Mouse (Mus musculus) brown adipose tissue, adult 24 weeks (tissue): ENCODE measurements around the gene Hs3st6. TPM values are rescaled to one million over a fixed set of nuclear protein-coding genes. Genes with fewer than 3 reads are reported as not detected.
A peak's percentile ranks its signal among the peaks of the same experiment; 100 is the strongest.

Experiments
- H3K27ac ChIP-seq: fragments of 200-500 bp; replicated peaks from 2 replicates; pipeline ENCODE4 v1.5.1; 2012; ENCODE audit warnings: low read depth, mild to moderate bottlenecking, low read length
- H3K4me1 ChIP-seq: fragments of 200-500 bp; 2 replicates; pipeline ENCODE4 v1.6.1; 2012; ENCODE audit warnings: low read length, mixed read lengths; ENCODE audit not compliant: control insufficient read depth, insufficient read depth, insufficient read length
- H3K4me3 ChIP-seq: fragments of 200-500 bp; 2 replicates; pipeline ENCODE4 v1.5.1; 2012; ENCODE audit warnings: low read depth, mild to moderate bottlenecking, low read length, moderate library complexity; ENCODE audit not compliant: insufficient read depth
- polyA plus RNA-seq: library from polyadenylated mRNA; stranded (reverse); fragments of >200 nt; gene quantifications from 2 replicates; pipeline ENCODE4 v1.2.4, GENCODE M21; 2012; ENCODE audit not compliant: missing spikeins, insufficient read depth, insufficient read length

Gene Hs3st6
- polyA plus RNA-seq, 1 experiment, result not detected

DNA sequence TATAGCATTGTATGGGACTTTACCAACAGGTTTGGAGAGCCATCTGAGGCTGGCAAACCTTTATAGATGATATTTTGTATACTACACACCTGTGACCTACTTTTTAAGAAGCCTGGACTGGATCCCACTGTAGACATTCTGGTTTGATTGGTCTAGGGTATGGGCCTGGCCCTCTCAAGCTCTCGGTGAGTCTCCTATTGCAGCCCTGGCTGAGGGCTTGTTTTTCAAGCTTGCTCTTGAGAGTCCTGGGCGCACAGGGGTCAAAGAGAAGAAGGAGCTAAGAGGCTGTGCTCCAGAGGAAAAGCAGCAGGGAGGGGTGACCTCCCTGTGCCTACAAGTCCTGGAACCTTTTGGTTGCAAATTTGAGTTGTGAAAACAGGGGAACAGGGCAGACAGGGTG, 24.3 kb downstream of the Hs3st6 start:
- no peak overlapping the region for H3K4me3 ChIP-seq
- no peaks in the 10 kb centered on the region for H3K4me1 ChIP-seq
- no peak overlapping the region for H3K27ac ChIP-seq

DNA sequence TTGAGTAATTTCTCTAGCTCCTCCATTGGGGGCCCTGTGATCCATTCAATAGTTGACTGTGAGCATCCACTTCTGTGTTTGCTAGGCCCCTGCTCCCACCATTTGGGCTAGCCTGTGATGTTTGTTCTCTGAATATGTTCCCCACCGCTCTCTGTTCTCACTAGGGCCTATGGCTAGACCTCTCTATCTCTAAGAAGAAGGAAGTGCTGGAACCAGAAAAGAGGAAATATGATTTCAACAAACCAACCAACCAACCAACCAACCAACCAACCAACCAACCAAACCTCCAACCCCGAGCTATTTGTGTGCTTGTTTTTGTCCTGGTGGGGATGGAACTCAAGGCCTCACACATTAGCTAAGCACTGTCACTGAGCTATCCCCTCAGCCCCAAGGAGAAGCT, 28.0 kb downstream of the Hs3st6 start:
- Histone ChIP-seq H3K4me1 (no peaks in the 10 kb centered on the region), H3K4me3 (no peak overlapping the region), H3K27ac (no peak overlapping the region)

DNA sequence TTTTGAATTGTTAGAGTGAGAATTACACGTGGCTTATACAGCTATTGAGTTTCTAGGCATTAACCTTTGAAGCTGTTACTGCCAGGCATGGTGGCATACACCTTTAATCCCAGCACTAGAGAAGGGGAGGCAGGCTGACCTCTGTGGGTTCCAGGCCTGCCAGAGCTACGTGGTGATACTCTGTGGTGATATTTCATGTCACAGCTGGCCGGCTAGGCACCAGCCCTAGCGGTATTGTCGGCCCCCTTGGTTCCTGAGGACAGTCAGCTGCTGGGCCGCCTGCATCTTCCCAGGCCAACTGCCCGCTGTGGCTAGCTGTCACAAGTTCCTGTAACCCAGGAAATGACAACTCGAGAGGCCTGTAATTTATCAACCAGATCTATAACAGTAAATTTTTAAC, 39.4 kb downstream of the Hs3st6 start:
- no peaks in the 10 kb centered on the region for H3K4me1 ChIP-seq
- H3K27ac ChIP-seq, result no peak overlapping the region
- H3K4me3 ChIP-seq, result no peak overlapping the region

DNA sequence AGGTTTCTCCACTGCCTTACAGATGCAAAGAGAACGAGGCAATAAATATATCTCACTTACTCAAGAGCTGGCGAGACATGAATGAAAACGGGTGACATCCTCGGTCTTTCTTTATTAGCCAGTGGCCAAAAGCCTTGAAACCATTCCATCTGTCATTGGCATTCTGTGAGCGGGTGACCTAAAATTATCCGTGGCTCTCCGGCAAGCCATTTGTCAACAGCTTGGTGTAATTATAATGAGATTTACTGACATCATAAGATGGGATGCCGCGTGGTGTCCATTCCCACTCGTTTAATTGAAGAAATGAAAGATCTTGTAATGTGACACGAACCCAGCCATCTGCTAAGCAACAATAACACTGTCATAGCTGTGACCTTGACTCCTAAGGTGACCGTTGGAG, 42.0 kb downstream of the Hs3st6 start:
- no peak overlapping the region for H3K4me3 ChIP-seq
- H3K27ac ChIP-seq, result no peak overlapping the region
- H3K4me1 ChIP-seq, result no peaks in the 10 kb centered on the region

DNA sequence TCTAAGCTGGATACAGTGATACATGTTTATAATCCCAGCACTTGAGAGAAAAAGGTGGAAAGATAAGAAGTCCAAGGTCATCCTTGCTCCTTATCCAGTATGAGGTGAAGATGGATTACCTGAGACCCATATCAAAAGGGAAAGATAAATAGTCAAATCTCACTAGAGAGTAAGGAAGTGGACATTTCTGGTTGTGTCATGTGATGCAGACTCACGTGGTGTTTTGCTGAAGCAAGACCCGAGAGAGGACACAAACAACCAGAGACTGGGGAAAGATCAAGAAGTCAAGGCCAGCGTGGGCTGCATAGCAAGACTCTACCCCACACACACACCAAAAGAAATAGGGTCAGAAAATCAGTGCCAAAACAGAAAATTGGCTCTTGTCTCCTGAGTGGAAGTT, 44.2 kb downstream of the Hs3st6 start:
- no peak overlapping the region for H3K27ac ChIP-seq

DNA sequence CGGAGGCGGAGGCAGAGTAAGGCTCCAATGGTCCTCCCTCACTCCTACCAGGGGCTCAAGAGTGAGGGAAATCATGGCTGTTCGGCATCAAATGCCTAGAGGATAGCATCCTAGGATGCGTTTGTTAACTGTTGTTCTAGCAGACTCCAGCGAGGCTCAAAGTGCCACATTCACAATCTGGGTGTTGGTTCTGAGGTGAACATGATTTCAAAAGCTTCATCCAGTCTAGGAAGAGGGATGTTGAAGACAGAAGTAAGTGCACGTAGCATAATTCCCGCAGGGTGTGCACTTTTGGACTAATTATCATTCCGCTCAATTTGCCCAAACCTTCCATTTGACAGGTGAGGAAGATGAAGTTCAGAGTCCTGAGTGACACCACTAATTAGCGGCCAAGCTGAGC, 45.4 kb downstream of the Hs3st6 start:
- no peak overlapping the region for H3K27ac ChIP-seq
- no peaks in the 10 kb centered on the region for H3K4me1 ChIP-seq
- no peak overlapping the region for H3K4me3 ChIP-seq

More for the DNA sequence above, 44.2 kb downstream of the Hs3st6 start:
- no peak overlapping the region for H3K4me3 ChIP-seq
- H3K4me1 ChIP-seq, result no peaks in the 10 kb centered on the region

DNA sequence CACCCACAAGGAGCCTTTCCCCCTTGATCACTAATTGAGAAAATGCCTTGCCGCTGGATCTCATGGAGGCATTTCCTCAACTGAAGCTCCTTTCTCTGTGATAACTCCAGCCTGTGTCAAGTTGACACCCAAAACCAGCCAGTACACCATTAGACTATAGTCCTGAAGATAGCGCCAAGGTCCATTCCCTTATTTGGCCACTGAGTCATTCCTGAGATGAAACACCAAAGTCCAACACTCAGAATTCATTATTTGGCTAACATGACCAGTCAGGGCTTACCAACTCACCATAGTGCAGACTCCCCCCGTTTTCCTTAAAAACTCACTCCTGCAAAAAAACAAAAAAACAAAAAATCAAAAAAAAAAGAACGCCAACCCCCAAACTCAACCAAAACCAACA, 46.7 kb downstream of the Hs3st6 start:
- Histone ChIP-seq H3K4me1 (no peaks in the 10 kb centered on the region), H3K4me3 (no peak overlapping the region), H3K27ac (no peak overlapping the region)

DNA sequence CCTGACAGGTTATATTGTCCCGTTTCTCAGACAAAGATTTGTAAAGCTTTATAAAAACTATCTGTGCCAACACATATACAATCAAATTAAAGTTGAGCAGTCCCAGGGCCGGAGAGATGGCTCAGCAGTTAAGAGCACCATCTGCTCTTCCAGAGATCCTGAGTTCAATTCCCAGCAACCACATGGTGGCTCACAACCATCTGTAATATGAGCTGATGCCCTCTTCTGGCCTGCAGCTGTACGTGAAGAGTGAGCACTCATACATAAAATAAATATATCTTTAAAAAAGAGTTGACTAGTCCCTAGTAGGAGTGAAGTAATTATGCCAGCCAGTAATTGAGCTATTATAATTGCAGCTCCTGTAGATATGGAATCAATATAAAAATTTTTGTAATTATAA, 47.7 kb downstream of the Hs3st6 start:
- Histone ChIP-seq H3K4me3 (no peak overlapping the region), H3K4me1 (no peaks in the 10 kb centered on the region), H3K27ac (no peak overlapping the region)

DNA sequence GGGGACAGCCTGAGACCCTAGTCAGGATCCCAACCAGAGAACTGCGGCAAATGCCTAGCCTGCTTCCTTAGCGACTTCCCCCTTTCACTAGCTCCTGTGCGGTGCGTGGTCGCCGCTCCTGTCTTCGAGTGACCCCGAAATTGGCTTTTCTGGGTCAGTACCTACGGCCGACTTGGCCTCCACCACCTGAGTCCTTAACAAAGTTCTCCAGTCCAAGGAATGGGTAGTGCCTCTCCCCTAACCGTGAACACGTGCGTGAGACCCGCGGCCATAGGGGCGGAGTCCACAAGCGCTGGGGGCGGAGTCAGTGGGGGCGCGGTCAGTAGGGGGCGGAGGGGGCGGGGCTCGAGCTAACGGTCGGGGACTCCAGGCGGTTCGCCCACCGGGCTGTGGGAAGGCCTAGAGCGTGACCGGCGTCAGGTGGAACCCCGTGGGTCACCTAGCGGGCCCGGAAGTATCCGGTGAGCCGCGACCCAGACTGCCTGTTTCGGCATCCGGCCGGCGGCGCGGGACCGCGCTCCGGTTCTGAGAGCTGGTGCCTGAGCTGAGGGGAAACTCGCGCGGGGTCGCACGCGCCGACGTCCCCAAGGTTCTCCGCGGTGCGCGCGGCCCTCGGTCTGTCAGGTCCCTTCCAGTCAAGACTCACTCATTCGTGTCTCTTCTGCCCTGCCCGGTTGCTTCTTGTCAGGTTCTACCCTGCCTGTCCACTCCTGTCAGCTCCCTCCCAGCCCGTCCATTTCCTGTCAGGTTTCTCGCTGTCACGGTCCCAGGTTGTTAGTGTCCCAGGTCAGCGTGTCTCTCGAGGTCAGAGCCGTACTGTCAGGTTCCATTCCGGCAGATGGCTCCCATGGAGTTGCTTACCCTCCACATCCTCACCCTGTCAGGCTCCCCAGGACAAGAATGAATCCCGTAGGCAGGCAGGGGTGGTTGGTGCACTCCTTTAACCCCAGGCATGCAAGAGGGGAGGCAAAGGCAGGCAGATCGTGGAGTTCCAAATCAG, 51.5 kb downstream of the Hs3st6 start, which contains the start of gene Meiob:
Gene Meiob, plus strand, starts transcription at position 338 of the 1,000 bp plus-strand sequence.
- H3K27ac ChIP-seq, result no peak within 1 kb of the TSS
- no peaks in the 10 kb centered on the region for H3K4me1 ChIP-seq
- H3K4me3 ChIP-seq, result peak within 1 kb of the TSS; percentile 81

Other genes starting within 250 kb of the Hs3st6 start
- gene Traf7, start 225.1 kb upstream of the Hs3st6 start, polyA plus RNA-seq, result 32.1 and 42.0 TPM in 2 replicates
- gene Rab26, start 218.8 kb upstream of the Hs3st6 start, polyA plus RNA-seq, result not detected in 2 replicates
- gene Pkd1, start 203.2 kb upstream of the Hs3st6 start, polyA plus RNA-seq, result 8.2 and 10.1 TPM in 2 replicates
- 67.6 and 69.2 TPM in 2 replicates for gene Tsc2, start 120.4 kb upstream of the Hs3st6 start, polyA plus RNA-seq
- gene Nthl1, start 120.3 kb upstream of the Hs3st6 start, polyA plus RNA-seq, result 3.4 and 7.7 TPM in 2 replicates
- gene Slc9a3r2, start 102.7 kb upstream of the Hs3st6 start, polyA plus RNA-seq, result 20.1 and 32.2 TPM in 2 replicates
- gene Npw, start 94.5 kb upstream of the Hs3st6 start, polyA plus RNA-seq, result not detected in 2 replicates
- 9.2 and 10.0 TPM in 2 replicates for gene Zfp598, start 83.3 kb upstream of the Hs3st6 start, polyA plus RNA-seq
- not detected in 2 replicates for gene Syngr3, start 63.0 kb upstream of the Hs3st6 start, polyA plus RNA-seq
- 32.8 and 36.9 TPM in 2 replicates for gene Gfer, start 56.8 kb upstream of the Hs3st6 start, polyA plus RNA-seq
- gene Noxo1, start 56.8 kb upstream of the Hs3st6 start, polyA plus RNA-seq, result 1.1 TPM in 1 of 2 replicates, not detected in the other
- gene Tbl3, start 45.3 kb upstream of the Hs3st6 start, polyA plus RNA-seq, result 19.9 TPM in 2 replicates
- gene Rnf151, start 34.9 kb upstream of the Hs3st6 start, polyA plus RNA-seq, result not detected in 2 replicates
- 608 and 619 TPM in 2 replicates for gene Rps2, start 34.9 kb upstream of the Hs3st6 start, polyA plus RNA-seq
- 1,098 and 1,103 TPM in 2 replicates for gene Ndufb10, start 28.5 kb upstream of the Hs3st6 start, polyA plus RNA-seq
- 4.8 and 10.7 TPM in 2 replicates for gene Rpl3l, start 25.2 kb upstream of the Hs3st6 start, polyA plus RNA-seq
- 109 and 114 TPM in 2 replicates for gene Msrb1, start 16.3 kb upstream of the Hs3st6 start, polyA plus RNA-seq
- gene Meiob, start 51.3 kb downstream of the Hs3st6 start, polyA plus RNA-seq, result 1.4 and 1.9 TPM in 2 replicates
- gene Hagh, start 87.2 kb downstream of the Hs3st6 start, polyA plus RNA-seq, result 174 and 180 TPM in 2 replicates
- 73.7 and 89.2 TPM in 2 replicates for gene Fahd1, start 97.4 kb downstream of the Hs3st6 start, polyA plus RNA-seq
- gene Igfals, start 113.0 kb downstream of the Hs3st6 start, polyA plus RNA-seq, result 2.0 and 2.4 TPM in 2 replicates
- 28.7 and 40.4 TPM in 2 replicates for gene Nubp2, start 133.4 kb downstream of the Hs3st6 start, polyA plus RNA-seq
- gene Spsb3, start 133.7 kb downstream of the Hs3st6 start, polyA plus RNA-seq, result 25.6 and 29.9 TPM in 2 replicates
- gene Eme2, start 142.1 kb downstream of the Hs3st6 start, polyA plus RNA-seq, result 5.9 and 6.6 TPM in 2 replicates
- gene Mrps34, start 142.1 kb downstream of the Hs3st6 start, polyA plus RNA-seq, result 91.7 and 105 TPM in 2 replicates
- gene Nme3, start 143.5 kb downstream of the Hs3st6 start, polyA plus RNA-seq, result 26.0 and 28.7 TPM in 2 replicates
- gene Mapk8ip3, start 184.0 kb downstream of the Hs3st6 start, polyA plus RNA-seq, result 12.0 and 24.2 TPM in 2 replicates
- 3.0 and 3.4 TPM in 2 replicates for gene Jpt2, start 207.7 kb downstream of the Hs3st6 start, polyA plus RNA-seq